In genomic region chr6:29693953-29694352, GRCm38 (mm10) we compare ENCODE assay signal across 8 mouse cellular contexts. TPM values are rescaled to one million over a fixed set of nuclear protein-coding genes. Genes with fewer than 3 reads are reported as not detected.
DNase-seq lines count a peak whose midpoint lies in the region; ATAC-seq and TF ChIP-seq lines count a peak whose summit lies in the region.

Gene Tspan33, plus strand, starts transcription at chr6:29694222.

- ATAC-seq in cerebellum, adult (ENCODE audit: insufficient number of reproducible peaks, low FRiP score, low TSS enrichment): peak; percentile 99
- ATAC-seq in forebrain, embryonic 13.5 days: peak; percentile 99
- peak; percentile 83 for ATAC-seq in liver, embryonic 16.5 days (ENCODE audit: low read depth)
- peak; percentile 98 for ATAC-seq in neural tube, embryonic 12.5 days (ENCODE audit: low FRiP score, low read depth)
- peak; percentile 97 for ATAC-seq in stomach, postnatal 0 days (ENCODE audit: low FRiP score, low TSS enrichment)

- peak within 1 kb of the TSS; percentile 98 for H3K4me2 ChIP-seq in forebrain, embryonic 13.5 days
- peak within 1 kb of the TSS; percentile 90 for H3K4me2 ChIP-seq in liver, embryonic 16.5 days (ENCODE audit: low read depth, low read length)
- peak within 1 kb of the TSS; percentile 99 for H3K4me2 ChIP-seq in neural tube, embryonic 12.5 days (replicated peaks)
- peak within 1 kb of the TSS; percentile 98 for H3K4me2 ChIP-seq in stomach, postnatal 0 days (replicated peaks; ENCODE audit: low read depth)

- intact Hi-C loops in heart, postnatal 10 days (cut with DNase I): no loop called here

- peak within 1 kb of the TSS; percentile 89 for H3K9ac ChIP-seq in forebrain, embryonic 13.5 days
- H3K9ac ChIP-seq in liver, embryonic 16.5 days (ENCODE audit: low read depth, low read length): peak within 1 kb of the TSS; percentile 100
- peak within 1 kb of the TSS; percentile 66 for H3K9ac ChIP-seq in neural tube, embryonic 12.5 days
- peak within 1 kb of the TSS; percentile 70 for H3K9ac ChIP-seq in stomach, postnatal 0 days (ENCODE audit: low read length)

- no peak within 1 kb of the TSS for H3K27ac ChIP-seq in forebrain, embryonic 13.5 days
- H3K27ac ChIP-seq in liver, embryonic 16.5 days (ENCODE audit: low read length): peak within 1 kb of the TSS; percentile 99
- no peak within 1 kb of the TSS for H3K27ac ChIP-seq in neural tube, embryonic 12.5 days
- H3K27ac ChIP-seq in stomach, postnatal 0 days (replicated peaks): 0 out of 2 replicates have a peak within 1 kb of the TSS, but pooled peaks have one; percentile 18

- no peak for TF ChIP-seq CTCF in stomach, postnatal 0 days (IDR thresholded peaks at IDR 0.05; ENCODE audit: low read depth)

- no peak for TF ChIP-seq EP300 in stomach, postnatal 0 days (optimal IDR thresholded peaks at IDR 0.05)

- H3K36me3 ChIP-seq in forebrain, embryonic 13.5 days (ENCODE audit: poor library complexity, severe bottlenecking): no peaks in the 10 kb centered on the region
- H3K36me3 ChIP-seq in liver, embryonic 16.5 days (ENCODE audit: control insufficient read depth, insufficient read depth): peaks cover 7% of the 10 kb centered on the region
- no peaks in the 10 kb centered on the region for H3K36me3 ChIP-seq in neural tube, embryonic 12.5 days
- no peaks in the 10 kb centered on the region for H3K36me3 ChIP-seq in stomach, postnatal 0 days (ENCODE audit: control insufficient read depth, insufficient read depth, low read length)

- peaks cover 17% of the 10 kb centered on the region for H3K4me1 ChIP-seq in forebrain, embryonic 13.5 days
- H3K4me1 ChIP-seq in liver, embryonic 16.5 days (ENCODE audit: control insufficient read depth, low read depth, low read length): peaks cover 34% of the 10 kb centered on the region
- H3K4me1 ChIP-seq in neural tube, embryonic 12.5 days: peaks cover 7% of the 10 kb centered on the region; the same call in 1 of the 2 replicates
- 0 out of 2 replicates have a peak, but pooled peaks cover 3% of the 10 kb centered on the region for H3K4me1 ChIP-seq in stomach, postnatal 0 days (replicated peaks; ENCODE audit: control insufficient read depth, insufficient read depth)

- peak within 1 kb of the TSS; percentile 87 for H3K4me3 ChIP-seq in forebrain, embryonic 13.5 days
- H3K4me3 ChIP-seq in liver, embryonic 16.5 days (ENCODE audit: low read depth, low read length): peak within 1 kb of the TSS; percentile 99
- H3K4me3 ChIP-seq in neural tube, embryonic 12.5 days: peak within 1 kb of the TSS; percentile 76
- H3K4me3 ChIP-seq in stomach, postnatal 0 days (ENCODE audit: low read depth, low read length): peak within 1 kb of the TSS; percentile 62

- H3K9me3 ChIP-seq in forebrain, embryonic 13.5 days (replicated peaks): no peaks in the 10 kb centered on the region
- H3K9me3 ChIP-seq in liver, embryonic 16.5 days (replicated peaks; ENCODE audit: control insufficient read depth, low read length): no peaks in the 10 kb centered on the region
- no peaks in the 10 kb centered on the region for H3K9me3 ChIP-seq in neural tube, embryonic 12.5 days
- no peaks in the 10 kb centered on the region for H3K9me3 ChIP-seq in stomach, postnatal 0 days (ENCODE audit: control insufficient read depth, low read length)

- H3K27me3 ChIP-seq in forebrain, embryonic 13.5 days: peaks cover 17% of the 10 kb centered on the region
- H3K27me3 ChIP-seq in liver, embryonic 16.5 days (ENCODE audit: control insufficient read depth, insufficient read depth, low read depth, low read length): peaks cover 12% of the 10 kb centered on the region
- H3K27me3 ChIP-seq in neural tube, embryonic 12.5 days (replicated peaks): peaks cover 19% of the 10 kb centered on the region
- H3K27me3 ChIP-seq in stomach, postnatal 0 days (ENCODE audit: control insufficient read depth, insufficient read depth, low read length): no peaks in the 10 kb centered on the region; the same call in 1 of the 2 replicates

- peak; percentile 74 for DNase-seq in ES-CJ7 (ENCODE audit: low read depth, low spot score)
- DNase-seq in heart, postnatal 10 days: peak; percentile 93 to 95
- peak; percentile 79 for DNase-seq in large intestine, adult 2 months (ENCODE audit: low read depth, low spot score)
- DNase-seq in stomach, postnatal 0 days (ENCODE audit: low spot score): peak; percentile 95

- WGBS in forebrain, embryonic 13.5 days: under 1% methylated on average over 12 of the region's 41 CpGs
- under 1% methylated on average over 41 of the region's 41 CpGs for WGBS in large intestine, adult 2 months
- WGBS in liver, embryonic 16.5 days (ENCODE audit: insufficient replicate concordance): 0% methylated on average over 41 of the region's 41 CpGs
- under 1% methylated on average over 41 of the region's 41 CpGs for WGBS in neural tube, embryonic 12.5 days
- 0% methylated on average over 39 of the region's 41 CpGs for WGBS in stomach, postnatal 0 days

RNA-seq across cellular contexts. Expression of gene Tspan33, which starts in this region (rescaled TPM):
- 4.3 and 5.6 TPM in 2 replicates for polyA plus RNA-seq in forebrain, embryonic 13.5 days (2015; fragmentation: Nextera tagmentation; extraction: Ambion mirVana)
- total RNA-seq in heart, postnatal 10 days (2021): 1 to 10 TPM in 1 of 2 experiments, under 1 TPM in 1; 0.82 to 1.1 TPM
- polyA plus RNA-seq in large intestine, adult 2 months (2012; rRNA removed): 2.5 and 2.8 TPM in 2 replicates
- polyA plus RNA-seq in liver, embryonic 16.5 days (2015; fragmentation: Nextera tagmentation; extraction: Ambion mirVana): 110 and 156 TPM in 2 replicates
- 6.1 and 6.9 TPM in 2 replicates for polyA plus RNA-seq in neural tube, embryonic 12.5 days (2016; fragmentation: Nextera tagmentation; extraction: Ambion mirVana)
- 4.0 and 4.4 TPM in 2 replicates for polyA plus RNA-seq in stomach, postnatal 0 days (2015; fragmentation: Nextera tagmentation; extraction: Ambion mirVana)

Comparison
In these comparisons a context has a peak if more than half of its experiments do, and no peak if none do; other contexts are left out.
1. RNA of gene Tspan33 (polyA plus RNA-seq): 110 to 156 TPM in liver, embryonic 16.5 days; 6.1 to 6.9 TPM in neural tube, embryonic 12.5 days, 4.3 to 5.6 TPM in forebrain, embryonic 13.5 days, 4.0 to 4.4 TPM in stomach, postnatal 0 days and 2.5 to 2.8 TPM in large intestine, adult 2 months; every median in the first group is over 10 times any median in the second.
2. H3K27ac ChIP-seq: peak in liver, embryonic 16.5 days (single experiment) and stomach, postnatal 0 days (single experiment); none in forebrain, embryonic 13.5 days (single experiment) and neural tube, embryonic 12.5 days (single experiment).
3. Peak in every context shown above with its lines, with median percentiles within 50 percentile points of each other: DNase-seq, ATAC-seq, H3K4me2 ChIP-seq, H3K4me3 ChIP-seq and H3K9ac ChIP-seq.